Mouse (Mus musculus) embryonic facial prominence, embryonic 12.5 days (tissue): ENCODE results near the gene Rasgrp3. TPM values are rescaled to one million over a fixed set of nuclear protein-coding genes. Genes with fewer than 3 reads are reported as not detected.

Experiments
- ATAC-seq: fragments of 200-750 bp; cut with Nextera tagmentation; 2 replicates; pipeline ENCODE4 v1.8.0; 2017; ENCODE audit not compliant: insufficient number of reproducible peaks, insufficient read depth, low FRiP score, low TSS enrichment
- H3K27ac ChIP-seq: fragments of 300-500 bp; sonication (generic); 2 replicates; pipeline ENCODE4 v1.5.1; 2016; ENCODE audit warnings: mild to moderate bottlenecking
- H3K27me3 ChIP-seq: fragments of 300-500 bp; sonication (generic); 2 replicates; pipeline ENCODE4 v1.6.1; 2016; ENCODE audit warnings: mild to moderate bottlenecking, moderate library complexity
- H3K36me3 ChIP-seq: fragments of 300-500 bp; sonication (generic); 2 replicates; pipeline ENCODE4 v1.6.1; 2016; ENCODE audit warnings: mild to moderate bottlenecking
- H3K4me1 ChIP-seq: fragments of 300-500 bp; sonication (generic); 2 replicates; pipeline ENCODE4 v1.6.1; 2016
- H3K4me2 ChIP-seq: fragments of 300-500 bp; sonication (generic); replicated peaks from 2 replicates; pipeline ENCODE4 v1.6.1; 2016; ENCODE audit warnings: mild to moderate bottlenecking, moderate library complexity
- H3K4me3 ChIP-seq: fragments of 300-500 bp; sonication (generic); 2 replicates; pipeline ENCODE4 v1.5.1; 2016; ENCODE audit warnings: mild to moderate bottlenecking
- H3K9ac ChIP-seq: fragments of 300-500 bp; sonication (generic); 2 replicates; pipeline ENCODE4 v1.6.1; 2016; ENCODE audit warnings: mild to moderate bottlenecking, moderate library complexity
- H3K9me3 ChIP-seq: fragments of 300-500 bp; sonication (generic); 2 replicates; pipeline ENCODE4 v1.6.1; 2016; ENCODE audit warnings: mild to moderate bottlenecking, moderate library complexity
- WGBS: fragments of 180-500 bp; shearing (Covaris S2); methylation state at CpG from one replicate; pipeline ENCODE4 v1.1.7; 2016; 5-methylcytosine and 5-hydroxymethylcytosine counted together
- polyA plus RNA-seq: library from polyadenylated mRNA; unstranded; fragments of >200 nt; fragmentation: Nextera tagmentation; extraction: Ambion mirVana; gene quantifications from 2 replicates; pipeline ENCODE4 v1.2.1, GENCODE M21; 2016

Rasgrp3 gene
- polyA plus RNA-seq, 1 experiment from 2014 or later, result 9.7 TPM

GRCm38 (mm10) chr17:75529222-75529935, 93.7 kb downstream of the Rasgrp3 start:
- H3K27ac ChIP-seq, result no peak overlapping the region
- WGBS, result 93% methylated on average over 14 of the region's 14 CpGs
- H3K4me3 ChIP-seq, result no peak overlapping the region
- H3K4me2 ChIP-seq, result no peak overlapping the region
- no peak for ATAC-seq
- H3K36me3 ChIP-seq, result 0 out of 2 replicates have a peak, but pooled peaks cover 5% of the 10 kb centered on the region
- H3K9ac ChIP-seq, result no peak overlapping the region
- no peaks in the 10 kb centered on the region for H3K27me3 ChIP-seq
- H3K4me1 ChIP-seq, result no peaks in the 10 kb centered on the region
- no peaks in the 10 kb centered on the region for H3K9me3 ChIP-seq

- H3K4me2 ChIP-seq, result no peak overlapping the region
- WGBS, result 91% methylated on average over 6 of the region's 6 CpGs
Observed at GRCm38 (mm10) chr17:75532469-75532986, 96.8 kb downstream of the Rasgrp3 start.

GRCm38 (mm10) chr17:75534314-75535020, 98.8 kb downstream of the Rasgrp3 start:
- no peak overlapping the region for H3K9ac ChIP-seq
- H3K4me3 ChIP-seq, result no peak overlapping the region
- ATAC-seq, result no peak
- H3K4me2 ChIP-seq, result no peak overlapping the region
- H3K4me1 ChIP-seq, result no peaks in the 10 kb centered on the region
- peaks cover 16% of the 10 kb centered on the region for H3K36me3 ChIP-seq
- H3K27me3 ChIP-seq, result no peaks in the 10 kb centered on the region
- no peaks in the 10 kb centered on the region for H3K9me3 ChIP-seq
- WGBS, result 55% methylated on average over 12 of the region's 12 CpGs
- no peak overlapping the region for H3K27ac ChIP-seq

More at GRCm38 (mm10) chr17:75532469-75532986, 96.8 kb downstream of the Rasgrp3 start:
- no peak overlapping the region for H3K4me3 ChIP-seq
- H3K36me3 ChIP-seq, result 0 out of 2 replicates have a peak, but pooled peaks cover 5% of the 10 kb centered on the region
- ATAC-seq, result no peak
- no peaks in the 10 kb centered on the region for H3K9me3 ChIP-seq
- no peak overlapping the region for H3K27ac ChIP-seq
- no peaks in the 10 kb centered on the region for H3K27me3 ChIP-seq
- H3K4me1 ChIP-seq, result no peaks in the 10 kb centered on the region
- H3K9ac ChIP-seq, result no peak overlapping the region

- H3K9me3 ChIP-seq, result no peaks in the 10 kb centered on the region
- H3K27ac ChIP-seq, result no peak overlapping the region
- H3K4me2 ChIP-seq, result no peak overlapping the region
- no peaks in the 10 kb centered on the region for H3K4me1 ChIP-seq
- H3K4me3 ChIP-seq, result no peak overlapping the region
- no peaks in the 10 kb centered on the region for H3K27me3 ChIP-seq
- peaks cover 20% of the 10 kb centered on the region for H3K36me3 ChIP-seq
- 90% methylated on average over 4 of the region's 4 CpGs for WGBS
- no peak overlapping the region for H3K9ac ChIP-seq
- ATAC-seq, result no peak
Observed at GRCm38 (mm10) chr17:75535612-75536011, 99.9 kb downstream of the Rasgrp3 start.

GRCm38 (mm10) chr17:75536396-75537049, 100.8 kb downstream of the Rasgrp3 start:
- H3K27ac ChIP-seq, result no peak overlapping the region
- H3K9me3 ChIP-seq, result no peaks in the 10 kb centered on the region
- H3K27me3 ChIP-seq, result no peaks in the 10 kb centered on the region
- ATAC-seq, result peak; percentile 64; the same call in 1 of the 2 replicates
- no peak overlapping the region for H3K4me3 ChIP-seq
- peaks cover 20% of the 10 kb centered on the region for H3K36me3 ChIP-seq
- H3K9ac ChIP-seq, result no peak overlapping the region
- WGBS, result 41% methylated on average over 6 of the region's 6 CpGs
- H3K4me1 ChIP-seq, result no peaks in the 10 kb centered on the region
- no peak overlapping the region for H3K4me2 ChIP-seq

- Histone ChIP-seq H3K9ac (no peak overlapping the region), H3K4me1 (no peaks in the 10 kb centered on the region), H3K36me3 (peaks cover 20% of the 10 kb centered on the region), H3K4me3 (no peak overlapping the region), H3K4me2 (no peak overlapping the region), H3K27me3 (no peaks in the 10 kb centered on the region), H3K27ac (no peak overlapping the region), H3K9me3 (no peaks in the 10 kb centered on the region)
- 88% methylated on average over 7 of the region's 7 CpGs for WGBS
- no peak for ATAC-seq
Observed at GRCm38 (mm10) chr17:75537050-75537445, 101.4 kb downstream of the Rasgrp3 start.

GRCm38 (mm10) chr17:75538431-75538830, 102.7 kb downstream of the Rasgrp3 start:
- ATAC-seq, result no peak
- Histone ChIP-seq H3K4me3 (no peak overlapping the region), H3K9ac (no peak overlapping the region), H3K4me2 (no peak overlapping the region), H3K9me3 (no peaks in the 10 kb centered on the region), H3K4me1 (no peaks in the 10 kb centered on the region), H3K27ac (no peak overlapping the region), H3K36me3 (peaks cover 23% of the 10 kb centered on the region), H3K27me3 (no peaks in the 10 kb centered on the region)
- 93% methylated on average over 12 of the region's 12 CpGs for WGBS

GRCm38 (mm10) chr17:75539130-75539529, 103.4 kb downstream of the Rasgrp3 start:
- H3K9me3 ChIP-seq, result no peaks in the 10 kb centered on the region
- H3K4me2 ChIP-seq, result no peak overlapping the region
- H3K27me3 ChIP-seq, result no peaks in the 10 kb centered on the region
- H3K4me3 ChIP-seq, result no peak overlapping the region
- H3K4me1 ChIP-seq, result no peaks in the 10 kb centered on the region
- 85% methylated on average over 6 of the region's 6 CpGs for WGBS
- H3K36me3 ChIP-seq, result peaks cover 24% of the 10 kb centered on the region
- no peak overlapping the region for H3K27ac ChIP-seq
- ATAC-seq, result no peak
- H3K9ac ChIP-seq, result no peak overlapping the region

- Histone ChIP-seq H3K4me3 (no peak overlapping the region), H3K27ac (no peak overlapping the region), H3K36me3 (peaks cover 31% of the 10 kb centered on the region), H3K27me3 (no peaks in the 10 kb centered on the region), H3K9ac (no peak overlapping the region), H3K4me1 (no peaks in the 10 kb centered on the region), H3K9me3 (no peaks in the 10 kb centered on the region), H3K4me2 (no peak overlapping the region)
- no peak for ATAC-seq
- 79% methylated on average over 5 of the region's 5 CpGs for WGBS
Observed at GRCm38 (mm10) chr17:75539841-75540240, 104.1 kb downstream of the Rasgrp3 start.

GRCm38 (mm10) chr17:75543434-75543833, 107.7 kb downstream of the Rasgrp3 start:
- peaks cover 5% of the 10 kb centered on the region; the same call in 1 of the 2 replicates for H3K4me1 ChIP-seq
- 90% methylated on average over 7 of the region's 7 CpGs for WGBS
- no peaks in the 10 kb centered on the region for H3K27me3 ChIP-seq
- no peak overlapping the region for H3K27ac ChIP-seq
- no peak overlapping the region for H3K4me3 ChIP-seq
- H3K4me2 ChIP-seq, result no peak overlapping the region
- no peaks in the 10 kb centered on the region for H3K9me3 ChIP-seq
- peaks cover 42% of the 10 kb centered on the region for H3K36me3 ChIP-seq
- no peak for ATAC-seq
- no peak overlapping the region for H3K9ac ChIP-seq

GRCm38 (mm10) chr17:75544262-75544661, 108.6 kb downstream of the Rasgrp3 start:
- no peaks in the 10 kb centered on the region for H3K27me3 ChIP-seq
- no peaks in the 10 kb centered on the region for H3K9me3 ChIP-seq
- no peak overlapping the region for H3K27ac ChIP-seq
- WGBS, result 90% methylated on average over 7 of the region's 7 CpGs
- no peak overlapping the region for H3K9ac ChIP-seq
- peaks cover 5% of the 10 kb centered on the region; the same call in 1 of the 2 replicates for H3K4me1 ChIP-seq
- H3K4me3 ChIP-seq, result no peak overlapping the region
- H3K4me2 ChIP-seq, result no peak overlapping the region
- peaks cover 34% of the 10 kb centered on the region for H3K36me3 ChIP-seq
- no peak for ATAC-seq
